Mouse (Mus musculus) cerebellum, adult 2 months (tissue): Measurements from ENCODE around the gene Slc25a45.

Experiments
- CTCF ChIP-seq: fragments of 200-500 bp; IDR thresholded peaks from 2 replicates; pipeline ENCODE4 v1.5.1; 2011; ENCODE audit warnings: low read depth, mild to moderate bottlenecking, control low read depth, low read length, moderate library complexity, borderline replicate concordance; ENCODE audit not compliant: insufficient read depth
- POLR2A ChIP-seq: fragments of 200-500 bp; IDR thresholded peaks from 2 replicates; pipeline ENCODE4 v1.6.1; 2011; ENCODE audit warnings: low read length, control low read depth, borderline replicate concordance; ENCODE audit not compliant: insufficient read depth

DNA sequence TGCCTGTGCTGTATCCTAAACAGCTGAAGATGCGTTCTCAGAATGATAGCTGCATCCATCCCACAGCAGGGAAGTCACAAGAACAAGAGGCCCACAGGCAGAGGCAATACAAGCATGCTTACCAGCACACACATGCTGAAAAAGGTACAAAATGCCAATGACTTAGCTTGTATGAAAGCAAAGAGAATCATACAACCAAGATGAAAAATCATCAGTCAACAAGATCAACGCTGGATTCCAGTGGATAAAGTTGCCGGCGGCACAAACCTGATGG is 38.8 kb upstream of the Slc25a45 start:
- no peak for TF ChIP-seq POLR2A
- no peak for TF ChIP-seq CTCF
